26 mouse cellular contexts compared by ENCODE assay signal in the genomic region with DNA sequence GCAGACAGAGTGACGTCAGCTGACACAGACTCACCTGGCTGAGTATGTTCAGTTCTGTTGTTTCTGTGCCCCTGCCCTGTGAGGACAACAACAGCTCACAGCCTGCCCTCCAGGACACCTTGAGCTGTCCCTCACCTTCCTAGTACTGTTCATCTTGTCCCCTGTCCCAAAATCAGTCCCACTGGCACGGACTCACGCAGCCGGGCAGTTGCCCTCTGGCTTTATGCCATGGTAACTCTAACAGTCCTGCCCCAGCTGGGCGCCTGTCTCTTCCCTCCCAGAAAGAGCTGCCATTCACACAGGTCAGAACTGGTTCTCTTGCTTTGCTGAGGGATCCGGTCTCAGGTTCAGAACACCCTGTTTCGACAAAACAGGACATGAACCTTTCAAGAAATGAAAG. TPM values are rescaled to one million over a fixed set of nuclear protein-coding genes. Genes with fewer than 3 reads are reported as not detected.
DNase-seq lines count a peak whose midpoint lies in the region; ATAC-seq and TF ChIP-seq lines count a peak whose summit lies in the region.
"Had no signal": no experiment of that assay in that cellular context is flagged by ENCODE, and none has a peak within 500 bp of the region (broad histone marks: within the 10 kb centered on the region; RNA-seq: fewer than 3 reads in every experiment).

No protein-coding gene starts in this region.

- TF ChIP-seq CTCF in gastrocnemius, adult 2 months (IDR thresholded peaks at IDR 0.05), result no peak

- no peaks in the 10 kb centered on the region for H3K9me3 ChIP-seq in heart, embryonic 10.5 days
- H3K9me3 ChIP-seq: embryonic facial prominence, embryonic 12.5 days; forebrain, embryonic 12.5 days; hindbrain, embryonic 12.5 days had no signal

- peak overlapping the region; percentile 73 for H3K27ac ChIP-seq in gastrocnemius, adult 2 months
- no peak overlapping the region for H3K27ac ChIP-seq in heart, embryonic 10.5 days
- H3K27ac ChIP-seq: embryonic facial prominence, embryonic 12.5 days; forebrain, embryonic 12.5 days; hindbrain, embryonic 12.5 days; hindbrain, postnatal 0 days had no signal

- ATAC-seq in erythroid progenitor cell, adult 5-6 weeks (replicated peaks; ENCODE audit: low FRiP score, poor library complexity, severe bottlenecking), result no peak
- ATAC-seq: forebrain, embryonic 16.5 days; hindbrain, postnatal 0 days had no signal

- no peak overlapping the region for H3K4me3 ChIP-seq in gastrocnemius, adult 2 months
- H3K4me3 ChIP-seq in heart, embryonic 10.5 days, result no peak overlapping the region
- H3K4me3 ChIP-seq: embryonic facial prominence, embryonic 12.5 days; forebrain, embryonic 12.5 days; hindbrain, embryonic 12.5 days had no signal

- intact Hi-C loops in gastrocnemius, adult 2 months (cut with DNase I), result no loop called here
- intact Hi-C loops in heart, postnatal 36 days (cut with DNase I), result no loop called here
- intact Hi-C loops in gastrocnemius, postnatal 14 days (cut with DNase I; ENCODE audit: low total_unique reads), result no loop called here

- H3K4me1 ChIP-seq in heart, embryonic 10.5 days, result no peaks in the 10 kb centered on the region

- peak; percentile 75 for DNase-seq in gastrocnemius, adult 2 months
- DNase-seq in gastrocnemius, postnatal 10 days, result no peak
- peak; percentile 11 to 16 for DNase-seq in heart, postnatal 36 days
- no peak for DNase-seq in heart, embryonic 10.5 days (ENCODE audit: low spot score)
- peak; percentile 31 for DNase-seq in gastrocnemius, postnatal 14 days
- peak; percentile 70 for DNase-seq in skeletal muscle tissue, adult 2 months (ENCODE audit: low read depth, low spot score)
- DNase-seq: adrenal gland, postnatal 10 days; cerebellum, adult 11 months; cerebellum, adult 8-10 months; cerebellum, postnatal 25 days; kidney, adult 11 months had no signal

- no peaks in the 10 kb centered on the region for H3K36me3 ChIP-seq in heart, embryonic 10.5 days
- H3K36me3 ChIP-seq: embryonic facial prominence, embryonic 12.5 days; forebrain, embryonic 12.5 days; hindbrain, embryonic 12.5 days had no signal

- H3K27me3 ChIP-seq in heart, embryonic 10.5 days (ENCODE audit: insufficient read depth, poor library complexity, severe bottlenecking), result peaks cover 29% of the 10 kb centered on the region
- H3K27me3 ChIP-seq: embryonic facial prominence, embryonic 12.5 days had no signal

- WGBS in heart, embryonic 10.5 days, result 77% methylated on average over 7 of the region's 7 CpGs

RNA-seq across cellular contexts. Expression of a gene that starts 7.3 kb away (rescaled TPM):
- 100 to 1,000 TPM in 1 of 2 experiments, 10 to 100 TPM in 1; 56.6 to 180 TPM for total RNA-seq in gastrocnemius, adult 2 months (2021)
- total RNA-seq in gastrocnemius, postnatal 10 days (2021), result under 1 TPM; 0.26 to 0.97 TPM
- not detected for total RNA-seq in heart, postnatal 36 days (2021)
- polyA plus RNA-seq in heart, embryonic 10.5 days (2016; fragmentation: Nextera tagmentation; extraction: Ambion mirVana), result not detected in 2 replicates
- 10 to 100 TPM in 1 of 2 experiments, 1 to 10 TPM in 1; 1.1 to 12.4 TPM for total RNA-seq in gastrocnemius, postnatal 14 days (2021)
- not detected in 2 replicates for total RNA-seq in erythroid progenitor cell, adult 5-6 weeks (2015; ENCODE audit: low replicate concordance)
- total RNA-seq in erythroid progenitor cell, adult 5-6 weeks (2017; ENCODE audit: low replicate concordance), result not detected in 2 replicates
- total RNA-seq: adrenal gland, postnatal 10 days; adrenal gland, postnatal 4 days; heart, adult 8-10 months; heart, postnatal 14 days; MEL had no signal
- polyA plus RNA-seq: C2C12; embryonic facial prominence, embryonic 12.5 days; forebrain, embryonic 12.5 days; heart, embryonic 14.5 days; hindbrain, embryonic 12.5 days; intestine, embryonic 14.5 days had no signal

RNA-seq across cellular contexts. Expression of a gene that starts 11.6 kb away (rescaled TPM):
- not detected for total RNA-seq in gastrocnemius, adult 2 months (2021)
- total RNA-seq in gastrocnemius, postnatal 10 days (2021), result not detected
- not detected for total RNA-seq in heart, postnatal 36 days (2021)
- 0.38 and 1.3 TPM in 2 replicates for polyA plus RNA-seq in heart, embryonic 10.5 days (2016; fragmentation: Nextera tagmentation; extraction: Ambion mirVana)
- not detected for total RNA-seq in gastrocnemius, postnatal 14 days (2021)
- total RNA-seq in erythroid progenitor cell, adult 5-6 weeks (2015; ENCODE audit: low replicate concordance), result not detected in 2 replicates
- not detected in 2 replicates for total RNA-seq in erythroid progenitor cell, adult 5-6 weeks (2017; ENCODE audit: low replicate concordance)
- total RNA-seq: heart, adult 8-10 months; MEL had no signal
- polyA plus RNA-seq: C2C12; cortical plate, adult 2 months; frontal cortex, adult 2 months had no signal

RNA-seq across cellular contexts. Expression of a gene that starts 15.1 kb away (rescaled TPM):
- total RNA-seq in gastrocnemius, adult 2 months (2021), result 1 to 10 TPM; 3.2 to 7.5 TPM
- total RNA-seq in gastrocnemius, postnatal 10 days (2021), result 1 to 10 TPM; 2.7 to 5.3 TPM
- total RNA-seq in heart, postnatal 36 days (2021), result 1 to 10 TPM; 1.9 to 2.5 TPM
- 2.7 and 6.3 TPM in 2 replicates for polyA plus RNA-seq in heart, embryonic 10.5 days (2016; fragmentation: Nextera tagmentation; extraction: Ambion mirVana)
- 1 to 10 TPM; 2.3 to 3.3 TPM for total RNA-seq in gastrocnemius, postnatal 14 days (2021)
- not detected in 2 replicates for total RNA-seq in erythroid progenitor cell, adult 5-6 weeks (2015; ENCODE audit: low replicate concordance)
- not detected in 2 replicates for total RNA-seq in erythroid progenitor cell, adult 5-6 weeks (2017; ENCODE audit: low replicate concordance)
- total RNA-seq: MEL had no signal

RNA-seq across cellular contexts. Expression of a gene that starts 16.4 kb away (rescaled TPM):
- total RNA-seq in gastrocnemius, adult 2 months (2021), result 10 to 100 TPM; 18.4 to 19.2 TPM
- 10 to 100 TPM; 18.3 to 18.7 TPM for total RNA-seq in gastrocnemius, postnatal 10 days (2021)
- total RNA-seq in heart, postnatal 36 days (2021), result 10 to 100 TPM; 18.1 to 19.9 TPM
- polyA plus RNA-seq in heart, embryonic 10.5 days (2016; fragmentation: Nextera tagmentation; extraction: Ambion mirVana), result 52.3 and 59.4 TPM in 2 replicates
- total RNA-seq in gastrocnemius, postnatal 14 days (2021), result 10 to 100 TPM; 22.6 to 24.0 TPM
- 12.2 and 15.9 TPM in 2 replicates for total RNA-seq in erythroid progenitor cell, adult 5-6 weeks (2015; ENCODE audit: low replicate concordance)
- total RNA-seq in erythroid progenitor cell, adult 5-6 weeks (2017; ENCODE audit: low replicate concordance), result 1.9 and 8.3 TPM in 2 replicates

RNA-seq across cellular contexts. Expression of a gene that starts 29.2 kb away (rescaled TPM):
- 100 to 1,000 TPM; 366 to 415 TPM for total RNA-seq in gastrocnemius, adult 2 months (2021)
- 100 to 1,000 TPM; 265 to 287 TPM for total RNA-seq in gastrocnemius, postnatal 10 days (2021)
- total RNA-seq in heart, postnatal 36 days (2021), result 100 to 1,000 TPM; 178 to 198 TPM
- polyA plus RNA-seq in heart, embryonic 10.5 days (2016; fragmentation: Nextera tagmentation; extraction: Ambion mirVana), result 188 and 215 TPM in 2 replicates
- total RNA-seq in gastrocnemius, postnatal 14 days (2021), result 100 to 1,000 TPM; 314 to 321 TPM
- 42.2 and 66.7 TPM in 2 replicates for total RNA-seq in erythroid progenitor cell, adult 5-6 weeks (2015; ENCODE audit: low replicate concordance)
- 82.7 and 87.2 TPM in 2 replicates for total RNA-seq in erythroid progenitor cell, adult 5-6 weeks (2017; ENCODE audit: low replicate concordance)

Comparison
In these comparisons a context has a peak if more than half of its experiments do, and no peak if none do; other contexts are left out.
1. DNase-seq: peak in gastrocnemius, adult 2 months (single experiment), heart, postnatal 36 days (2 of 2), gastrocnemius, postnatal 14 days (single experiment) and skeletal muscle tissue, adult 2 months (single experiment); none in gastrocnemius, postnatal 10 days (single experiment) and heart, embryonic 10.5 days (single experiment).
2. RNA of a gene that starts 7.3 kb away (total RNA-seq): 56.6 to 180 TPM in gastrocnemius, adult 2 months; 1.1 to 12.4 TPM in gastrocnemius, postnatal 14 days, 0.26 to 0.97 TPM in gastrocnemius, postnatal 10 days, not detected in heart, postnatal 36 days and not detected in erythroid progenitor cell, adult 5-6 weeks; every median in the first group is over 4 times any median in the second.